Mouse (Mus musculus) heart, postnatal 0 days (tissue): ENCODE measurements around the gene 4930432K21Rik.

ENCODE experiments used
- CTCF ChIP-seq: IDR thresholded peaks from 2 replicates; pipeline ENCODE4 v1.5.1; 2016; ENCODE audit warnings: antibody characterized with exemption, control low read depth, low read depth
- EP300 ChIP-seq: IDR thresholded peaks from 2 replicates; pipeline ENCODE4 v1.6.1; 2016; ENCODE audit warnings: antibody characterized with exemption, low read depth

GRCm38 (mm10) chr8:84200126-84200555, 52.3 kb downstream of the 4930432K21Rik start:
- TF ChIP-seq CTCF (no peak), EP300 (no peak)
